Mouse (Mus musculus): Measurements from ENCODE around the gene Il1rap. TPM values are rescaled to one million over a fixed set of nuclear protein-coding genes. Genes with fewer than 3 reads are reported as not detected.
A peak's percentile ranks its signal among the peaks of the same experiment; 100 is the strongest.

The Il1rap gene
- polyA plus RNA-seq, 1 experiment from 2014 or later, result 5.9 TPM

DNA sequence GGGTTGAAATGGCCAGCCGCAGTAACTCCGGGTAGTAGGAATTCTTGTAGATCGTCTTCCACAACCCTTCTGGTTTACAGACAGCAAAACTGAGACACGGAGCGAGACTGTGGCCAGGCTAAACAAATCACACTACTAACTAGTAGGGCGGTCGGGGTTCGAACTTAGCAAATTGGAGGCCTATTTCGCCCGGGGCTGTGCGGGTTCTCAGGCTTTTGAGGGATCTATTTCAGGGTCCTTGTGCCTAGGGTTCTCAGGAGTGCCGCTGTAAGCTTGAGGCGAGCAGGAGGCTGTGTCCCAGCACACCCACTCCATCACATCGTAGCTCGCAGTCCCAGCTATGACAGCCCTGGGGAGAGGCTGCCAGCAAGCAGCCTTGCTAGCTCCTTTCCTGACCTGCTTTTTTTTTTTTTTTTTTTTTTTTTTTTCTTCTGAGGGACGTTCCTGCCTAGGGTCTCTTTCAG, 441 bp downstream of the Il1rap start:
- WGBS, result 1% methylated on average over 16 of the region's 16 CpGs
- Histone ChIP-seq H3K4me2 (replicated peaks) (peak overlapping the region; percentile 82), H3K9me3 (replicated peaks) (no peaks in the 10 kb centered on the region), H3K36me3 (no peaks in the 10 kb centered on the region), H3K4me1 (peaks cover 11% of the 10 kb centered on the region; the same call in 1 of the 2 replicates), H3K9ac (peak overlapping the region; percentile 69), H3K27me3 (peaks cover 7% of the 10 kb centered on the region), H3K4me3 (peak overlapping the region; percentile 61), H3K27ac (no peak overlapping the region)
- peak; percentile 75 for ATAC-seq (ENCODE audit: low FRiP score)

DNA sequence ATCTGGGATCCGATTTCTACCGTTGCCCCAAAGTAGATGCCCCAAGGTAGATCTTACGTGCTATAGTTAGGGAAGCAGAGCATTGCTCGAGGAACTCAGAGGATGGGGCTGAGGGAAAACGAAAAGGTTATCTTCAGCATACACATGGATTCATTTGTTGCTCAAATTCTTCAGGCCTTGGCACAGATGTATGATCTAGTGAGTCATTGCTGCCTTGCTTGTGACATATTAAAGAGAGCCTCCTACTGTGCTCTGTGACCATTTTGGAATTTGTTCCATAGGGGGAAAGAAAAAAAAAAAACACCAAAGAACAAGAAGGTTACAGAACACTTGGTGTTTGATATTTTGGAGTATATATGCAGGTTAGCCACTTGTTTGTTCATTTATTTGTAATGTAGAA, 4.3 kb downstream of the Il1rap start:
- H3K36me3 ChIP-seq, result no peaks in the 10 kb centered on the region
- H3K4me1 ChIP-seq, result peaks cover 11% of the 10 kb centered on the region; the same call in 1 of the 2 replicates
- ATAC-seq (ENCODE audit: low FRiP score), result no peak
- H3K9me3 ChIP-seq (replicated peaks), result no peaks in the 10 kb centered on the region
- no peaks in the 10 kb centered on the region; the same call in 1 of the 2 replicates for H3K27me3 ChIP-seq
- WGBS, result 93% methylated on average over 5 of the region's 5 CpGs
- H3K4me2 ChIP-seq (replicated peaks), result no peak overlapping the region
- no peak overlapping the region for H3K4me3 ChIP-seq
- H3K27ac ChIP-seq, result no peak overlapping the region
- H3K9ac ChIP-seq, result no peak overlapping the region

DNA sequence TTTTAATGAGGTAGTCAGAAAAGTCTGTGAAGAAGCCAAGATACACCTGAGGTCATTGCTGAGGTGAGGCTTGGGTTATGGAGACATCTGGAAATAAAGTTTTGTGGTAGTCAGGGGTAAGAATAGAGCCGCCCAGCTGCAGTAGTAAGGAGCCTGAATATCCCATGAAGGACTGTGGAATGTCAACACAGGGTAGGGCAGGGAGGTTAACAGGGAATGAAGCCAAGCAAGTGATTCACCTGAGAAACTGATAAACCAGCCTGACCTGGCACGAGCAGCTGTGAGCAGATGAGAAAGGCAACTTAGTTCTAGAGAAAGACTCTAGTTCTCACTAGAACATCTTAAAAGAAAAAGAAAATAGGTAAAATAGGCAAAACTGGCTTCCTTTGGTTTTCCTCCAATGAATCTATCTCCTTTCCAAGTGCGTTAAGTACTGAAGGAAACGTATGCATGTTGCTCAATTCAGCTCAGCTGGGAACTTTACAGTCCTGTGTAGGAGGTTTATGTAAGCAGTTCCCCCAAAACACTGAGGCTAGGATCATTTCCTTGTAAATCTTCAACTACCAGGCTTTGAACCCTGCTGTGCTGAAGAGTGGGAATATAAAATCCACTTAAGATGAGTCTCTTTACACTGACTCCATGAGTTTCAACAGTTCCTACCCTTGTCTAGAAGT, 9.5 kb downstream of the Il1rap start:
- no peak overlapping the region for H3K9ac ChIP-seq
- H3K4me1 ChIP-seq, result no peaks in the 10 kb centered on the region
- 78% methylated on average over 4 of the region's 4 CpGs for WGBS
- H3K4me2 ChIP-seq (replicated peaks), result no peak overlapping the region
- no peak overlapping the region for H3K4me3 ChIP-seq
- no peak for ATAC-seq (ENCODE audit: low FRiP score)
- no peaks in the 10 kb centered on the region for H3K36me3 ChIP-seq
- no peaks in the 10 kb centered on the region for H3K27me3 ChIP-seq
- no peaks in the 10 kb centered on the region for H3K9me3 ChIP-seq (replicated peaks)
- no peak overlapping the region for H3K27ac ChIP-seq

DNA sequence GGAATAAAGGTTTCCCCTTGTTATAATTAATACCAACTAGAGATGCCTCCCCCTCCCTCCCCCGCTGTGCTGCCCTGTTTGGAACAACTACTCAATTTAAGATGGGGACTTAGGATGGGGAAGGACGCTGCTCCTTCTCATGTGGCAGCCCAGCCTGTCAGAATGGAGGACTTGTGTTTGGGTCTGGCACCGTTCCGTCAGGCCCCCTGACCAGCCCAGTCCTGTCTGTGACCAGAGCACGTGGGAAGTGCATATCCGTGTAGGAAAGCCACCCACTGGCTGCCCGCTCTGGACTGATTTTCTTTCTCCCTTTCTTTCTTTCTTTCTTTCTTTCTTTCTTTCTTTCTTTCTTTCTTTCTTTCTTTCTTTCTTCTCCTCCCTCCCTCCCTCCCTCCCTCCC, 14.9 kb downstream of the Il1rap start:
- 60% methylated on average over 7 of the region's 7 CpGs for WGBS

DNA sequence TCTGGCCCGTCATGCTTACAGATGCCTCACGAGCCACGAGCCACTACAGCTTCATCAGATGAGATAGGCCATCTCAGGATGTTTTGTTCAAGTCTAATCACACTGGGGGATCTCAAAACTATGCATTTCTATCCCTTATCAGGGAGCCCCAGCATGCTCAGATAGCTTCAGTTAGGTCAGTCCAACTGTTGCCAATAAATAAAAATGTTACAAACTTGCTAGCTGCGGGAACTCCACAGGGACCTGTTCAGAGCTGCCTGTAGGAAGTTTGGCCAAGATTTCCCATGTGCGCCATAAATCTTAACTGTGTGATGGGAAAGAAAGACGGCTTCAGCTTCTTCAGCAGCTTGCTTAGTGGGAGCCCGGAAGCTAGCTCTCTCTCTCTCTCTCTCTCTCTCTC, 15.8 kb downstream of the Il1rap start:
- no peak overlapping the region for H3K9ac ChIP-seq
- no peak overlapping the region for H3K27ac ChIP-seq
- no peak overlapping the region for H3K4me3 ChIP-seq
- WGBS, result 77% methylated on average over 7 of the region's 7 CpGs
- no peak for ATAC-seq (ENCODE audit: low FRiP score)
- no peaks in the 10 kb centered on the region for H3K27me3 ChIP-seq
- H3K9me3 ChIP-seq (replicated peaks), result no peaks in the 10 kb centered on the region
- no peak overlapping the region for H3K4me2 ChIP-seq (replicated peaks)
- H3K36me3 ChIP-seq, result no peaks in the 10 kb centered on the region
- no peaks in the 10 kb centered on the region for H3K4me1 ChIP-seq

More for the DNA sequence above, 14.9 kb downstream of the Il1rap start:
- no peak overlapping the region for H3K4me3 ChIP-seq
- no peaks in the 10 kb centered on the region for H3K4me1 ChIP-seq
- no peak overlapping the region for H3K27ac ChIP-seq
- H3K36me3 ChIP-seq, result no peaks in the 10 kb centered on the region
- H3K9ac ChIP-seq, result no peak overlapping the region
- no peak overlapping the region for H3K4me2 ChIP-seq (replicated peaks)
- ATAC-seq (ENCODE audit: low FRiP score), result no peak
- H3K9me3 ChIP-seq (replicated peaks), result no peaks in the 10 kb centered on the region
- no peaks in the 10 kb centered on the region for H3K27me3 ChIP-seq

DNA sequence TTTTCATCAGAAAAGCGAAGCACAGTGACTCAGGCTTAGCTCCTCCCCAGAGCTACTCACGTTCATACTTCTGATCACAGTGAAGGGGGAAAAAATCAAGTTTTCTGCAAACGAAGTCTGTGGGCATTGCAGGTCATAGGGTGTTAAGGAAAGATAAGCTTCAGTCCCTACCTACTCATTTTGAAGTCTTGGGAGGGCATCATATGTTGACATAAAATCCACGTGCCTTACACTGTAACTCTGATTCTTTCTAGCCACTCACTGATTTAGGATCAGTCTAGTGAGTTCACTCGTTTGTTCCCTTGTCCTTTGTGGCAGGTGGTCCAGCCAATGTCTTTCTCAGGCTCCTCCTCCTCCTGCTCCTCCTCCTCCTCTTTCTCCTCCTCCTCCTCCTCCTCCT, 17.1 kb downstream of the Il1rap start:
- H3K27me3 ChIP-seq, result no peaks in the 10 kb centered on the region
- H3K9ac ChIP-seq, result no peak overlapping the region
- no peak for ATAC-seq (ENCODE audit: low FRiP score)
- H3K36me3 ChIP-seq, result no peaks in the 10 kb centered on the region
- 85% methylated on average over 5 of the region's 5 CpGs for WGBS
- H3K4me1 ChIP-seq, result no peaks in the 10 kb centered on the region
- H3K4me2 ChIP-seq (replicated peaks), result no peak overlapping the region
- H3K4me3 ChIP-seq, result no peak overlapping the region
- no peaks in the 10 kb centered on the region for H3K9me3 ChIP-seq (replicated peaks)
- no peak overlapping the region for H3K27ac ChIP-seq

DNA sequence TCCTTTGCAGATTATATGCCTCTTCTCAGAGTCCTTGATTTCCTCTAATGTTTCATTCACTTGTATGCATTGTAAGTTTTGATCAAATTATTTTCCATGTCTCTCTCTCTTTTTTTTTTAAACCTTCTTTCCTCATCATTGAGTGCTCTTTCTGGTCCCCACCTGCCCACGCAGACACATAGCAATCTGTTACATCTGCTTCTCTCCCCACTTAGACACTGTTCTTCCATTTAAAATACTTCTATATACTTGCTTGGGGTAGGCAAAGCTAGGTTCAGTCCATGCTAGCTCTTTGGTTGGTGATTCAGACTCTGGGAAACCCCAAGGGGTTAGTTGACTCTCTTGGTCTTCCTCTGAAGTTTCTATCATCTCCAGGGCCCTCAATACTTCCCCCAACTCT, 20.0 kb downstream of the Il1rap start:
- WGBS, result 85% methylated on average over 1 of the region's 1 CpGs
- H3K27me3 ChIP-seq, result no peaks in the 10 kb centered on the region; the same call in 1 of the 2 replicates

DNA sequence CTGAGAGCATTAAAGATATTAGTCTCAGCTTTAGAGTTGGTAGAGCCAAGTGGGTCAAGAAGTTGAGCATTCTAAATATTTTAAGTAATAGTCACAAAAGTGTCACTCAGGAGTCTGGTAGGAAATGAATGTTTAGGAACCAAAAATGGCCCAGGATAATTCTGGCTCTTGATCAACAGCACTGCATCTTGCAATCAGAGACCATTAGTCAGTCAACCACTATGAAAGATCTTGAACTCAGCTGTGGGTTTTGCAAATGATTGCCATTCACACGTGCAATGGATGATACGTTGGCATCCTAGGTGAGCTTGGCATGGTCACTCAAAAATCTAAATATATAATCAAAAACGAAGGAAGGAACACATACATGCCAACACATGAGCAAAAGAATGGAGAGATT, 23.1 kb downstream of the Il1rap start:
- ATAC-seq (ENCODE audit: low FRiP score), result no peak
- WGBS, result 91% methylated on average over 3 of the region's 3 CpGs
- H3K27ac ChIP-seq, result no peak overlapping the region
- H3K4me3 ChIP-seq, result no peak overlapping the region
- H3K9me3 ChIP-seq (replicated peaks), result no peaks in the 10 kb centered on the region
- H3K4me1 ChIP-seq, result no peaks in the 10 kb centered on the region
- H3K27me3 ChIP-seq, result no peaks in the 10 kb centered on the region; the same call in 1 of the 2 replicates
- no peaks in the 10 kb centered on the region for H3K36me3 ChIP-seq
- no peak overlapping the region for H3K4me2 ChIP-seq (replicated peaks)
- no peak overlapping the region for H3K9ac ChIP-seq

More for the DNA sequence above, 20.0 kb downstream of the Il1rap start:
- Histone ChIP-seq H3K4me1 (no peaks in the 10 kb centered on the region), H3K4me2 (replicated peaks) (no peak overlapping the region), H3K9ac (no peak overlapping the region), H3K4me3 (no peak overlapping the region), H3K36me3 (no peaks in the 10 kb centered on the region), H3K27ac (no peak overlapping the region), H3K9me3 (replicated peaks) (no peaks in the 10 kb centered on the region)
- ATAC-seq (ENCODE audit: low FRiP score), result no peak

DNA sequence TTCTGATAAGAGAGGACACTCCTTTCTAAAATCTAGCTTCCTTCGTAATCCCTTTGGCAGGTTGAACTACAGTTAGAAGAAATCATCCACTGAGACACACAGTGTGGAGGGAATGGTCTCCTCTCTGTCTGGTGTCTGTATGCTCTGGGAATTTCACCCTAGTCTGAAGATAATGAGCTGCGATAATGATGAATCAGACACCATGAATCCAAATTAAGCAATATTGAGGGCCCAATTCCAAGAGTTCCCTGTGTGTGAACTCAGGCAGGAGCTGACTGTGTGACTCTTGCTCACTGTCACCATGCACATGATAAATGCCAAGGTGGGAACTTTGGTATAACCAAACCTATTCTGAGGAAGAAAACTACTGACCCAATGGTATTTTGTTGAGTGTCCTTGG, 26.5 kb downstream of the Il1rap start:
- Histone ChIP-seq H3K27ac (no peak overlapping the region), H3K4me3 (no peak overlapping the region), H3K9me3 (replicated peaks) (no peaks in the 10 kb centered on the region), H3K4me1 (no peaks in the 10 kb centered on the region), H3K9ac (no peak overlapping the region), H3K27me3 (no peaks in the 10 kb centered on the region; the same call in 1 of the 2 replicates), H3K36me3 (no peaks in the 10 kb centered on the region), H3K4me2 (replicated peaks) (no peak overlapping the region)
- ATAC-seq (ENCODE audit: low FRiP score), result no peak
- 97% methylated on average over 2 of the region's 2 CpGs for WGBS

DNA sequence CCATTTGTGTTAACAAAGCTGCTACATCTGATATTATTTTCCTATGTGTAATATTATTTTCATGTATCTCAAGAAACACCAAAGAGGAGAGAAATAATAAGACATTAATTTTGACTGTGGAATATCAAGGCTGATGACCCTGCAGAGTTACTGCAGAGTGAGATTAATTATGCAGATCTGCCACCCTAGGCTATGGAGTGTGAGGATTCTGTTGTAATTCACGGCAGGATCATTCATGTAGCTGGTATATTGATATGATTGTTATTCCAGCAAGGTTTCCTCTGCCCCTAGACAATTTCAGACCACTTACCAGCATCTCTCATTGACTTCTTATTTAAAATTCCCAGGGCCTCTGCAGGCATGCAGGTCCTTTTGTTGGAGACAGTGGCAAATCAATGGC, 29.0 kb downstream of the Il1rap start:
- H3K27ac ChIP-seq, result no peak overlapping the region
- H3K36me3 ChIP-seq, result no peaks in the 10 kb centered on the region
- no peak overlapping the region for H3K4me3 ChIP-seq
- no peak overlapping the region for H3K9ac ChIP-seq
- no peaks in the 10 kb centered on the region; the same call in 1 of the 2 replicates for H3K27me3 ChIP-seq
- WGBS, result 43% methylated on average over 1 of the region's 1 CpGs
- ATAC-seq (ENCODE audit: low FRiP score), result no peak
- H3K9me3 ChIP-seq (replicated peaks), result no peaks in the 10 kb centered on the region
- H3K4me2 ChIP-seq (replicated peaks), result no peak overlapping the region
- no peaks in the 10 kb centered on the region for H3K4me1 ChIP-seq

DNA sequence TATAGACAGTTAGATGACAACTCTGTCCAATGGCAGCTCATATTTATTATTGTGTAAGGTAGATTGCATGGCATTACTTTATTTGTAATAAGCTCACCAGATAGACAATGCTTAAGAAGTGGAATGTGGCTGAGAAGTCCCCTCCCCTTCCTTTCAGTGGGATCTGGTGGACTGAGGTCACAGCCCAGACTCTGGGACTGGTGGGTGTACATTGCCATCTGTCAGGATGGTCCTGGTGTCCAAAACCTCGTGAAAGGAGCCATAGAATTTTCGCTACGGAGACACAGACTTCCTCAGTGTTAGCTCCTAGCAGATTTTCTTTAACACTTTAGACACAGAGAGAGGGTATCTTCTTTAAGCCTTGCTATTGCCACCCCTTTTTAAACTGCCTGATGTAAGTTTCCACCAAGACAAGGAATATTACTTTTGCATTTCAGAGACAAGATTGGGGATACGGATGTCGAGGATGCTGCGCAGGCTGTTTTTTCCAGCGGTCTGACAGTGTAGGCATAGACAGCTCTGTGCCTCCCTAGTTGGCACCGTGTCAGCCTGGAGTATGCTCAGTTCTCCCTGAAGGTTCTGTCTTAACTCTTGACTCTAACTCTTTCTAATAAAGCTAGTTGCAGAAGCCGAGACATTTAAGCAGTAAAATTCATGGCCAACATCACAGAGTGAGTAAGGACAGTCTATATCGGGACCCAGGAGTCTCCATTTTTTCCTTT, 31.2 kb downstream of the Il1rap start:
- no peaks in the 10 kb centered on the region for H3K27me3 ChIP-seq
- no peak overlapping the region for H3K27ac ChIP-seq
- no peak overlapping the region for H3K9ac ChIP-seq
- no peak overlapping the region for H3K4me2 ChIP-seq (replicated peaks)
- no peaks in the 10 kb centered on the region for H3K9me3 ChIP-seq (replicated peaks)
- no peaks in the 10 kb centered on the region for H3K36me3 ChIP-seq
- ATAC-seq (ENCODE audit: low FRiP score), result no peak
- H3K4me1 ChIP-seq, result no peaks in the 10 kb centered on the region
- 87% methylated on average over 10 of the region's 10 CpGs for WGBS
- no peak overlapping the region for H3K4me3 ChIP-seq

DNA sequence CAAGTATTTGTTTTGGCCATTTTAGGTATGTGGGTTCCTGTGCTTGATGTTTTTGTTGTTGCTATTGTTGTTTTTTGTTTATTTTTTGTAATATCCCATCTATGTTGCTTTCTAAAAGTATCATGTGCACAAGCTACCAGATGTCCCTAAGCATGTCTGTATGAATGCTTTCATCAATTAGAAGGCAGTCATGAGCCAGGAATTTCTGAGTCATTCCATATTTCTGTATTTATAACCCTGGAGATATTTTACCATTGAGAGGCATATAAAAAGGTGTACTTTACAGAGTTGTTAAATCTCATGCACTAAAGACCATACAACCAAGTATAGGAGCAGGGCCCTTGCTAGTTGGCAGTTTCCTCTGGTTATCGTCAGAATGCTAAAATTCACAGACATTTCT, 41.6 kb downstream of the Il1rap start:
- no peak overlapping the region for H3K9ac ChIP-seq
- WGBS, result 93% methylated on average over 1 of the region's 1 CpGs
- H3K9me3 ChIP-seq (replicated peaks), result no peaks in the 10 kb centered on the region
- ATAC-seq (ENCODE audit: low FRiP score), result no peak
- no peaks in the 10 kb centered on the region for H3K4me1 ChIP-seq
- H3K4me3 ChIP-seq, result no peak overlapping the region
- H3K27ac ChIP-seq, result no peak overlapping the region
- no peaks in the 10 kb centered on the region for H3K27me3 ChIP-seq
- H3K36me3 ChIP-seq, result no peaks in the 10 kb centered on the region
- H3K4me2 ChIP-seq (replicated peaks), result no peak overlapping the region

DNA sequence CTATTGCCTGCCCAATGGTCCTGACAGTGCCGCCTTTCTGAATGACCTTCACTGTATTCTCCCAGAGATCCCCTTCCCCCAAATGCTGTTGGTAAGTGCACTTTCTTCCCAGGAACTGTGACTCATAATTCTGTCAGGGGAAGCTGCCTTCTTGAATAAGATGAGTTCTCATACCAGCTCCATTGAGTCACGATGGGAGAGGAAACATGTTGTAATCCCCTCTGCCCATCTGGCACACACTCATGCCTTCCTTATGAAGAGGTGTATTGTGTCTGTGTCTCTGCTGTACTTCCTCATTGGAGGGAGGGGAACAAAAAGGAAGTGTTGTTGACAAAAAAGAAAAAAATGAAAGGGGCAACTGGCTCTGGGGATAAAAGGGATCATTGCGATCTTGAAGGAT, 44.6 kb downstream of the Il1rap start:
- WGBS, result 85% methylated on average over 3 of the region's 3 CpGs
- no peak overlapping the region for H3K4me2 ChIP-seq (replicated peaks)
- no peak overlapping the region for H3K4me3 ChIP-seq
- H3K9ac ChIP-seq, result no peak overlapping the region
- no peak for ATAC-seq (ENCODE audit: low FRiP score)
- H3K36me3 ChIP-seq, result no peaks in the 10 kb centered on the region
- H3K27ac ChIP-seq, result no peak overlapping the region
- no peaks in the 10 kb centered on the region for H3K4me1 ChIP-seq
- no peaks in the 10 kb centered on the region for H3K9me3 ChIP-seq (replicated peaks)
- no peaks in the 10 kb centered on the region for H3K27me3 ChIP-seq

Data from hindbrain, embryonic 12.5 days (tissue).